Mouse (Mus musculus): ENCODE data around the gene Ankmy1. TPM values are rescaled to one million over a fixed set of nuclear protein-coding genes. Genes with fewer than 3 reads are reported as not detected.

Ankmy1 gene
- polyA plus RNA-seq (2012; fragmentation: generic; extraction: Trizol), result 0.57 TPM
- long read RNA-seq, experiment 1, result 0 reads
- long read RNA-seq, experiment 2, result 0 reads

- TF ChIP-seq CEBPB (IDR thresholded peaks at IDR 0.05; ENCODE audit: low read depth) (no peak), MYOG (IDR thresholded peaks at IDR 0.05; ENCODE audit: control insufficient read depth, extremely low read depth, insufficient read length) (no peak), CTCF (IDR thresholded peaks at IDR 0.05; ENCODE audit: control insufficient read depth, insufficient read depth, insufficient read length) (no peak), USF1 (IDR thresholded peaks at IDR 0.05; ENCODE audit: low read depth) (no peak), FOSL1 (IDR thresholded peaks at IDR 0.05; ENCODE audit: insufficient read depth, low read length, poor library complexity, severe bottlenecking) (no peak), MAX (IDR thresholded peaks at IDR 0.05) (no peak), MYOD1 (IDR thresholded peaks at IDR 0.05; ENCODE audit: control insufficient read depth, insufficient read length, low read depth) (no peak)
- Histone ChIP-seq H3K79me2 (ENCODE audit: control insufficient read depth, insufficient read depth) (no peaks in the 10 kb centered on the region), H3K27me3 (ENCODE audit: control insufficient read depth, insufficient read depth, insufficient read length) (no peaks in the 10 kb centered on the region), H3K36me3 (ENCODE audit: control insufficient read depth, insufficient read depth) (no peaks in the 10 kb centered on the region), H3K4me3 (ENCODE audit: insufficient read depth, poor library complexity, severe bottlenecking) (no peak within 1 kb of the TSS), H3ac (ENCODE audit: control insufficient read depth, insufficient read length, low read depth) (no peak within 1 kb of the TSS), H3K79me3 (ENCODE audit: low read depth) (no peaks in the 10 kb centered on the region)
Measured at GRCm38 (mm10) chr1:92902786-92903185, at the start of gene Ankmy1. Gene Ankmy1, minus strand, starts transcription at chr1:92902906.

GRCm38 (mm10) chr1:92950607-92951006, 47.9 kb upstream of the Ankmy1 start, which contains the start of gene Gpr35:
Gene Gpr35, plus strand, starts transcription at chr1:92950865.
- H3K79me3 ChIP-seq (ENCODE audit: low read depth), result no peaks in the 10 kb centered on the region
- H3K79me2 ChIP-seq (ENCODE audit: control insufficient read depth, insufficient read depth), result no peaks in the 10 kb centered on the region
- no peak within 1 kb of the TSS for H3K4me3 ChIP-seq (ENCODE audit: insufficient read depth, poor library complexity, severe bottlenecking)
- no peak within 1 kb of the TSS for H3ac ChIP-seq (ENCODE audit: control insufficient read depth, insufficient read length, low read depth)
- no peaks in the 10 kb centered on the region for H3K27me3 ChIP-seq (ENCODE audit: control insufficient read depth, insufficient read depth, insufficient read length)
- TF ChIP-seq MYOG (IDR thresholded peaks at IDR 0.05; ENCODE audit: control insufficient read depth, extremely low read depth, insufficient read length), result no peak
- TF ChIP-seq CTCF (IDR thresholded peaks at IDR 0.05; ENCODE audit: control insufficient read depth, insufficient read depth, insufficient read length), result no peak
- no peak for TF ChIP-seq MYOD1 (IDR thresholded peaks at IDR 0.05; ENCODE audit: control insufficient read depth, insufficient read length, low read depth)
- no peak for TF ChIP-seq CEBPB (IDR thresholded peaks at IDR 0.05; ENCODE audit: low read depth)
- TF ChIP-seq FOSL1 (IDR thresholded peaks at IDR 0.05; ENCODE audit: insufficient read depth, low read length, poor library complexity, severe bottlenecking), result no peak
- TF ChIP-seq USF1 (IDR thresholded peaks at IDR 0.05; ENCODE audit: low read depth), result no peak
- no peak for TF ChIP-seq MAX (IDR thresholded peaks at IDR 0.05)
- no peaks in the 10 kb centered on the region for H3K36me3 ChIP-seq (ENCODE audit: control insufficient read depth, insufficient read depth)

- H3K4me3 ChIP-seq (ENCODE audit: insufficient read depth, poor library complexity, severe bottlenecking), result no peak overlapping the region
- H3ac ChIP-seq (ENCODE audit: control insufficient read depth, insufficient read length, low read depth), result no peak overlapping the region
- no peaks in the 10 kb centered on the region for H3K79me3 ChIP-seq (ENCODE audit: low read depth)
- H3K36me3 ChIP-seq (ENCODE audit: control insufficient read depth, insufficient read depth), result no peaks in the 10 kb centered on the region
- no peaks in the 10 kb centered on the region for H3K27me3 ChIP-seq (ENCODE audit: control insufficient read depth, insufficient read depth, insufficient read length)
- no peaks in the 10 kb centered on the region for H3K79me2 ChIP-seq (ENCODE audit: control insufficient read depth, insufficient read depth)
- TF ChIP-seq MYOD1 (IDR thresholded peaks at IDR 0.05; ENCODE audit: control insufficient read depth, insufficient read length, low read depth) (no peak), FOSL1 (IDR thresholded peaks at IDR 0.05; ENCODE audit: insufficient read depth, low read length, poor library complexity, severe bottlenecking) (no peak), MYOG (IDR thresholded peaks at IDR 0.05; ENCODE audit: control insufficient read depth, extremely low read depth, insufficient read length) (no peak), CEBPB (IDR thresholded peaks at IDR 0.05; ENCODE audit: low read depth) (no peak), CTCF (IDR thresholded peaks at IDR 0.05; ENCODE audit: control insufficient read depth, insufficient read depth, insufficient read length) (no peak), MAX (IDR thresholded peaks at IDR 0.05) (no peak)
Measured at GRCm38 (mm10) chr1:92949426-92949825, 46.7 kb upstream of the Ankmy1 start.

GRCm38 (mm10) chr1:92947966-92948365, 45.3 kb upstream of the Ankmy1 start:
- Histone ChIP-seq H3K4me3 (ENCODE audit: insufficient read depth, poor library complexity, severe bottlenecking) (no peak overlapping the region), H3K79me2 (ENCODE audit: control insufficient read depth, insufficient read depth) (no peaks in the 10 kb centered on the region), H3ac (ENCODE audit: control insufficient read depth, insufficient read length, low read depth) (no peak overlapping the region), H3K79me3 (ENCODE audit: low read depth) (no peaks in the 10 kb centered on the region), H3K27me3 (ENCODE audit: control insufficient read depth, insufficient read depth, insufficient read length) (no peaks in the 10 kb centered on the region), H3K36me3 (ENCODE audit: control insufficient read depth, insufficient read depth) (no peaks in the 10 kb centered on the region)
- TF ChIP-seq MYOG (IDR thresholded peaks at IDR 0.05; ENCODE audit: control insufficient read depth, extremely low read depth, insufficient read length) (no peak), USF1 (IDR thresholded peaks at IDR 0.05; ENCODE audit: low read depth) (no peak), MYOD1 (IDR thresholded peaks at IDR 0.05; ENCODE audit: control insufficient read depth, insufficient read length, low read depth) (no peak), MAX (IDR thresholded peaks at IDR 0.05) (no peak), FOSL1 (IDR thresholded peaks at IDR 0.05; ENCODE audit: insufficient read depth, low read length, poor library complexity, severe bottlenecking) (no peak), CTCF (IDR thresholded peaks at IDR 0.05; ENCODE audit: control insufficient read depth, insufficient read depth, insufficient read length) (no peak), CEBPB (IDR thresholded peaks at IDR 0.05; ENCODE audit: low read depth) (no peak)

- Histone ChIP-seq H3K4me3 (ENCODE audit: insufficient read depth, poor library complexity, severe bottlenecking) (no peak overlapping the region), H3K79me2 (ENCODE audit: control insufficient read depth, insufficient read depth) (no peaks in the 10 kb centered on the region), H3K36me3 (ENCODE audit: control insufficient read depth, insufficient read depth) (peaks cover 17% of the 10 kb centered on the region), H3ac (ENCODE audit: control insufficient read depth, insufficient read length, low read depth) (no peak overlapping the region), H3K27me3 (ENCODE audit: control insufficient read depth, insufficient read depth, insufficient read length) (no peaks in the 10 kb centered on the region), H3K79me3 (ENCODE audit: low read depth) (no peaks in the 10 kb centered on the region)
- TF ChIP-seq MAX (IDR thresholded peaks at IDR 0.05), result no peak
- TF ChIP-seq CTCF (IDR thresholded peaks at IDR 0.05; ENCODE audit: control insufficient read depth, insufficient read depth, insufficient read length), result no peak
- no peak for TF ChIP-seq USF1 (IDR thresholded peaks at IDR 0.05; ENCODE audit: low read depth)
- no peak for TF ChIP-seq MYOG (IDR thresholded peaks at IDR 0.05; ENCODE audit: control insufficient read depth, extremely low read depth, insufficient read length)
- TF ChIP-seq MYOD1 (IDR thresholded peaks at IDR 0.05; ENCODE audit: control insufficient read depth, insufficient read length, low read depth), result no peak
- no peak for TF ChIP-seq CEBPB (IDR thresholded peaks at IDR 0.05; ENCODE audit: low read depth)
- no peak for TF ChIP-seq FOSL1 (IDR thresholded peaks at IDR 0.05; ENCODE audit: insufficient read depth, low read length, poor library complexity, severe bottlenecking)
Measured at GRCm38 (mm10) chr1:92943219-92943989, 40.7 kb upstream of the Ankmy1 start.
